Mouse (Mus musculus): Measurements from ENCODE around the gene Eps15. TPM values are rescaled to one million over a fixed set of nuclear protein-coding genes. Genes with fewer than 3 reads are reported as not detected.

Eps15 gene
- total RNA-seq, 4 experiments from 2014 or later = 168 to 192 (median 175) TPM

GRCm38 (mm10) chr4:109432668-109433375 lies 152.8 kb downstream of the Eps15 start:
- no peak for DNase-seq (ENCODE audit: low spot score in 2 of 2)

DNA sequence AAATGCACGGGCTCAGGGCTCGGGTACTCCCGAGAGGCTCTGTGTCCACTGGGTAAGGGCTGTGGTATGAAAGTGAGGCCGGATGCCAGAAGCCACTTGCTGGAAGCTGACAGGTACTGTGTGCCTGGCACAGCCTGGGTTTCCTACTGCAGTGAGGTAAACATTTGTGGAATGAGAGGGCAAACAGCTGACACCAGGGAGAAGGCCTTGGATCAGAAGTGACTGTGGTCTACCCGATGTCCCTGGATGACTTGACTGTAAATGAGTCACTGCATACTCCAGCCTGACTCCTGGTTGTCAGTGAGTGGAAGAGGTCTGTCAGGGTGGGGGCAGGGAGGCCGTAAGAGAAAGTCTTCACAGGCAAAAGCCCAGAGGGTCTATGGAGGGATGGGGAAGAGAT lies 153.6 kb downstream of the Eps15 start:
- DNase-seq (ENCODE audit: low spot score in 2 of 2) = no peak

DNA sequence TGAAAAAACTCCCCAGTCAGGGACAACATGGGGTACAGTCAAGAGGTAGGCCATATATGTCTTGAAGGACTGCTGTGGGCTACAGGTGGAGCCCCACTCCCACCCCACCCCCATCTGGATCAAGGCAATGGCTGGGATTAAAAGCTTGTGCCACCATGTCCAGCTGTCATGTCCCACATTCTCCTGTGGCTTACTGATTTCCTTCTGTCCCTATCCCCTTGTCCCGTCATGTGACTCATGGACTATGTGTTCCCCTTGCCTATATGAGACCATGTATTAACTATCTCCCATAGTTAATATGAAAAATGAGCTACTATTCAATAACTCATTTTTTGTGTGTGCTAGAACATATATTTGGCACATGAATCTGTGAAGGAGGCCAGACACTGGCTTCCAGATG lies 154.2 kb downstream of the Eps15 start:
- DNase-seq (ENCODE audit: low spot score in 2 of 2) = no peak

Other genes starting within 250 kb of the Eps15 start
- 10 to 100 TPM; 60.7 to 75.9 (median 72.2) TPM for gene Osbpl9, start 78.0 kb upstream of the Eps15 start, total RNA-seq (2022)
- 1 to 10 TPM in 1 of 4 experiments, under 1 TPM in 2, not detected in 1; 0.48 to 1.1 (median 0.68) TPM for gene Calr4, start 45.8 kb upstream of the Eps15 start, total RNA-seq (2022)
- gene Ttc39a, start 126.4 kb downstream of the Eps15 start, total RNA-seq (2022) = 1 to 10 TPM; 3.8 to 5.8 (median 4.5) TPM
- 100 to 1,000 TPM; 180 to 209 (median 196) TPM for gene Rnf11, start 204.5 kb downstream of the Eps15 start, total RNA-seq (2022)

Data from left cerebral cortex, adult 8-10 months (tissue).